Mouse (Mus musculus) activated CD4-positive, CD25-positive, alpha-beta regulatory T cell, adult 4 months (primary cell): ENCODE data around the gene Olfr458. TPM values are rescaled to one million over a fixed set of nuclear protein-coding genes. Genes with fewer than 3 reads are reported as not detected.
"Not testable (repeated sequence)": the region's sequence is repeated elsewhere in the genome, so short reads cannot be mapped to it uniquely, and the experiment has no call there.

Source experiments
- ATAC-seq: one replicate; pipeline ENCODE4 v1.8.0; 2017
- polyA plus RNA-seq, 2 experiments: library from polyadenylated mRNA; unstranded; fragments of 100-300 nt; shearing (Covaris generic); gene quantifications; one replicate each; pipeline ENCODE4 v1.2.1; 2017

Olfr458 gene
- not detected for polyA plus RNA-seq

- ATAC-seq, result no peak
Observed at GRCm38 (mm10) chr6:42465096-42465495, at the start of gene Olfr458. TSS of gene Olfr458 (minus strand) at chr6:42465196.

GRCm38 (mm10) chr6:42513461-42513860, 48.5 kb upstream of the Olfr458 start:
- no peak for ATAC-seq

GRCm38 (mm10) chr6:42509311-42509710, 44.3 kb upstream of the Olfr458 start:
- no peak for ATAC-seq

GRCm38 (mm10) chr6:42503478-42503877, 38.5 kb upstream of the Olfr458 start:
- ATAC-seq, result no peak

GRCm38 (mm10) chr6:42489731-42490130, 24.7 kb upstream of the Olfr458 start:
- no peak for ATAC-seq

GRCm38 (mm10) chr6:42487114-42487513, 22.1 kb upstream of the Olfr458 start, which contains the start of gene Olfr456:
TSS of gene Olfr456 (minus strand) at chr6:42487214.
- no peak for ATAC-seq

GRCm38 (mm10) chr6:42484633-42485032, 19.6 kb upstream of the Olfr458 start:
- no peak for ATAC-seq

- ATAC-seq, result no peak
Observed at GRCm38 (mm10) chr6:42476235-42476634, 11.2 kb upstream of the Olfr458 start, which contains the start of gene Olfr457. TSS of gene Olfr457 (minus strand) at chr6:42476335.

- ATAC-seq, result not testable (repeated sequence)
Observed at GRCm38 (mm10) chr6:42471298-42471697, 6.3 kb upstream of the Olfr458 start.

GRCm38 (mm10) chr6:42470542-42470941, 5.5 kb upstream of the Olfr458 start:
- ATAC-seq, result no peak

GRCm38 (mm10) chr6:42447381-42447780, 17.6 kb downstream of the Olfr458 start:
- ATAC-seq, result no peak

GRCm38 (mm10) chr6:42444491-42444890, 20.5 kb downstream of the Olfr458 start:
- ATAC-seq, result no peak

GRCm38 (mm10) chr6:42441395-42441794, 23.6 kb downstream of the Olfr458 start:
- no peak for ATAC-seq

GRCm38 (mm10) chr6:42435490-42435889, 29.5 kb downstream of the Olfr458 start:
- ATAC-seq, result no peak

GRCm38 (mm10) chr6:42434446-42434845, 30.6 kb downstream of the Olfr458 start, which contains the start of gene Tas2r126:
TSS of gene Tas2r126 (plus strand) at chr6:42434535.
- no peak for ATAC-seq

- ATAC-seq, result no peak
Observed at GRCm38 (mm10) chr6:42433554-42433953, 31.4 kb downstream of the Olfr458 start.

- no peak for ATAC-seq
Observed at GRCm38 (mm10) chr6:42426337-42426736, 38.7 kb downstream of the Olfr458 start.

- ATAC-seq, result no peak
Observed at GRCm38 (mm10) chr6:42424472-42424871, 40.5 kb downstream of the Olfr458 start.

- ATAC-seq, result no peak
Observed at GRCm38 (mm10) chr6:42421439-42421838, 43.6 kb downstream of the Olfr458 start.

- no peak for ATAC-seq
Observed at GRCm38 (mm10) chr6:42419443-42419842, 45.6 kb downstream of the Olfr458 start.

Other genes starting within 250 kb of the Olfr458 start
- not detected for gene Tas2r144, start 249.9 kb downstream of the Olfr458 start, polyA plus RNA-seq
- 1 to 10 TPM; 8.1 to 9.3 TPM for gene Gstk1, start 219.3 kb downstream of the Olfr458 start, polyA plus RNA-seq
- gene Tmem139, start 203.2 kb downstream of the Olfr458 start, polyA plus RNA-seq, result not detected
- gene Casp2, start 200.2 kb downstream of the Olfr458 start, polyA plus RNA-seq, result 10 to 100 TPM; 45.1 to 50.3 TPM
- gene Clcn1, start 178.5 kb downstream of the Olfr458 start, polyA plus RNA-seq, result not detected
- gene Fam131b, start 140.6 kb downstream of the Olfr458 start, polyA plus RNA-seq, result not detected
- gene Zyx, start 115.6 kb downstream of the Olfr458 start, polyA plus RNA-seq, result 10 to 100 TPM; 62.8 to 78.6 TPM
- under 1 TPM in 1 of 2 experiments, not detected in 1; 0.63 TPM for gene Epha1, start 91.9 kb downstream of the Olfr458 start, polyA plus RNA-seq
- gene Tas2r143, start 65.0 kb downstream of the Olfr458 start, polyA plus RNA-seq, result not detected
- under 1 TPM in 1 of 2 experiments, not detected in 1; 0.52 TPM for gene Tas2r135, start 59.8 kb downstream of the Olfr458 start, polyA plus RNA-seq
- not detected for gene Tas2r126, start 30.7 kb downstream of the Olfr458 start, polyA plus RNA-seq
- not detected for gene Olfr457, start 11.1 kb upstream of the Olfr458 start, polyA plus RNA-seq
- gene Olfr456, start 22.0 kb upstream of the Olfr458 start, polyA plus RNA-seq, result not detected
- under 1 TPM in 1 of 2 experiments, not detected in 1; 0.08 TPM for gene Olfr455, start 82.4 kb upstream of the Olfr458 start, polyA plus RNA-seq
- gene Tcaf3, start 132.5 kb upstream of the Olfr458 start, polyA plus RNA-seq, result not detected
- not detected for gene Tcaf2, start 180.1 kb upstream of the Olfr458 start, polyA plus RNA-seq
- under 1 TPM in 1 of 2 experiments, not detected in 1; 0.28 TPM for gene Tcaf1, start 244.9 kb upstream of the Olfr458 start, polyA plus RNA-seq